Mouse (Mus musculus): ENCODE data around the gene Vps53.

DNA sequence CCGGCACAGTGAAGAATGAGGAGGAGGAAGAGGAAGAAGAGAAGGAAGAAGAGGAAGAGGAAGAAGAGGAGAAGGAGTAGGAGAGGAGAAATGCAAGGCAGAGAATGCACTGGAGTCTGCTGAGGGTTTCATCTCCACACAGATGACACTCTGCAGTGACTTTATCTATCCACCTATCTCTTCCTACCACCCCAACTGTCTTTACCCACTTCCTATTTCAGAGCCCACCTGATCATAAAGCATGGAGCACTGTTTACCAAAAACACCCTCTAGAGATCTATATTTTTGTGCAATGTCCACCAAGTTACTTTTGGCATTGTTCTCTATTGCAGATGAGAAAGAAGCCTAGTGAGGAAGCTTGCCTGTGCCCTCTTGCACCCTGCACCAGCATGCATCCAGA is 94.5 kb downstream of the Vps53 start:
- TF ChIP-seq POLR2A (IDR thresholded peaks at IDR 0.05; ENCODE audit: borderline replicate concordance, extremely low read depth, low read depth, low read length) (no peak), CTCF (IDR thresholded peaks at IDR 0.05; ENCODE audit: insufficient read depth, low read length) (no peak)

Data from lung, adult 2 months (tissue).